Mouse (Mus musculus) thymus, adult 18-20 months (tissue): Measurements from ENCODE around the gene Spata13.

Experiments used
- DNase-seq, 2 experiments: peaks; one replicate each; pipeline ENCODE4 v3.0.0; 2022; ENCODE audit warnings: mixed read lengths in 2 of 2

The Spata13 gene

DNA sequence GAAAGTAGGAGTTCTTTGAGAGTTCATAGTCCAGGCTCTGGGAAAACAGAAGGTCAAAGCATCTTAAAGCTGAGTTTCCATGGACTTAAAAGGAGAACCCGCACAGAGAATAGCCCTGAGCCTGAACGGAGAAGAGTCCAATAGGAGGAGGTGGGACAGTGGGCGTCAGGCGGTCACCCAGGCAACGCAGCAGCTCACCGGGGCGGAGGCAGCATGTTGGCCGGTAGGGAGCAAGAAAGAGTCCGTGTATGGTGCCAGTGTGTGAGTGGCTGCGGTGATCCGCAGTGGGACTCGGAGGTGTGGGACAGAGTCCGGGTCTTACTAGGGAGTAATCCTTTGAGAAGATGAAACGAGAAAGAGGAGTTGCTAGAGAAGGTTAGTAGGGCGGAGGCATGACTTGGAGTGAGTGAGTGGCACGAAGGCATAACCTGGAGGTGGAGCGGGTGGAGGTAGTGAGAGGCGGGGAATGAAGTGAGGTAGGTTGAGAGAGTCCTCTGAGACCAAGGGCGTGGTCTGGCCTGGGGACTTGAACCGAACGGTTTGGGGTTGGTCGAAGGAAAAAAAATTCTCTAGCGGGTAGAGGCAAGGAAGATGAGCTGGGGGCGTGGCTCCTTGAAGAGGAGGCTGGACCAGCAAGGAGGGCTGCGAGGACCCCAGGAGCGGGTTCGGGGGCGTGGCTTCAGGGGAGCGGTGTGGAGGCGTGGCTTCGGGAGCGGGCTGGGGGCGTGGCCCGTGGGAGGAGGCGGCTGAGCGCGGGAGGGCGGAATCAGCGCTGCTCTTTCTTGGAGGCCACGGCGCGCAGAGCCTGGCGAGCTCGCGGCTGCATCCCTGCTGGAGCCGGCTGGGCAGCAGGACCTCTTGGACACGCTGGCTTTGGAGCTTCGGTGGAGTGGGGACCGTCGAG is at the start of gene Spata13:
Gene Spata13, plus strand, starts transcription at position 41 of the 904 bp plus-strand sequence.
- peak; percentile 72 to 81 for DNase-seq

- DNase-seq = no peak
These were observed 46.9 kb upstream of the Spata13 start for GRCm38 (mm10) chr14:60586687-60587453.

- no peak for DNase-seq
These were observed 44.8 kb upstream of the Spata13 start for GRCm38 (mm10) chr14:60589001-60589400.

DNA sequence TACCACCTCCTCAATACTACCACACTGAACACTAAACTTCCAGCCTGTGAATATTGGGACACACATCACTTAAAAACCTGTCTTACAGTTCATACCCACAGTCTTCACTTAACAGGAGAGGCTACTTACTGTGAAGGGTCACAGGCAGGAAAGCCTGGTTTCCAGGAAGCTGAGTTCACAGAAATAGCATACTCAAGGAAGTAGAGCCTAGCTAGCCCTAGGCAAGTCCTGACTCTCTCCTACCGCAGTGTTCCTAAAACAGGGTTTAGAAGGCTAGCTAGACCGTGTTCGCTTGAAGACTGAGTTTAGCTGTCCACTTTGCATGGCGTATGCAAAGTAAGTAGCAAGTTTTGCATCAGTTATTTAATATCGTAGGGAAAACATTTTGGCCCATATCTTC is 41.5 kb upstream of the Spata13 start:
- no peak for DNase-seq

DNA sequence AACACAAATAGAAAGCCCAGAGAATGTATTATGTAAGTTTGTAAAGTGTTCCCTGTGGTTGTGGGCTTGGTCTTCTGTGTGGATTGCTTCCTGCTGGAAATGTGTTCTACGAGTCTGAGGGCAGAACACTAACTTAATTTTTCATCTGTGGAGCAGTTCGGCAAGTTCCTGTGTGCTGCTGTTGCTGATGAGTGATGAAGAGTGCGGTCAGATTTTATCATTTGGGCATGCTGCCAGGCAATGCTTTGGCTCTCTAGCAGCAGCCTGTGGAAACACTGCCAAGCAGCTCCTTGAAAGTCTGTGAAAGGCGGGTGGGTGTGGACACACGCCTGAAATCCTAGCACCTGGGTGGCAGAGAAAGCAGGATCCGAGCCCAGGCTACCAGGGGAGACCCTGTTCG is 41.0 kb upstream of the Spata13 start:
- DNase-seq = no peak

DNA sequence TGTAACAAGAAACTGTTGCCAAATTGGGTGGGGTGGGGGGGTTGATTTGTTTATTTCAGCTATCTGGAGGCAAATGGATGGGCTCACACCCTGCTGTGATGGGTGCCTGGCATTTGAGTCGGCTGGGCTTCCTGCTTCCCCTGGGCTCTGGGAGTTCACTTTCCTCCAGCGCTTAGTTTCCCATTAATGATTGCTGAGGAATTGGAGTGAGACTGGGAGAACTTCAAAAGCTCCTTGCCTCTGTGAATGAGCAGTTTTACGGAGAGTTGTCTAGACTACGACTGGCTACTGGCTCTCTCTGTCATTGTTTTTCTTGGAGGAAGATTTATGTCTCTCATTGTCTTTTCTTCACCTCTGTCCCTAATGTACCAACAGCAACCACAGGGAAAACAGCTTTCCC is 36.2 kb upstream of the Spata13 start:
- no peak for DNase-seq

DNA sequence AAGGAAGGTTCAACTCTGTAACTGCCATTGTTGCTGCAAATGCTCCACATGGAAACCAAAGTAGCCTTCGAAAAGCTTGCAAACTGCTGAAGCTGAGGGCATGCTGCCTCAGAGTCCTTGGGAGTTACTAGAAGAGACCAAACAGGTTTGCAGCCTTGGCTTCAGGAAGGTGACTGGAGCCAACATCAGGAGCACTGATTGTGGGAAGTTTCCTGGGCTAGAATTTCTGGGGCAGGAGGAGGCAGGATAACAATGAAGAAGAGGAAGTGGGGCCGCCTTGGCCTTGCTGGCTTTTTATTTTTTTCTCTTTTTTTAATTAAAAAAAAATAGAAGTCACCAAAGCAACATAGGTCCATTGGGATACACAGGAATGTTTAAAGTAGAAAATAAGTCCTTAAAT is 34.8 kb upstream of the Spata13 start:
- no peak for DNase-seq

GRCm38 (mm10) chr14:60605564-60605963 is 28.2 kb upstream of the Spata13 start:
- no peak for DNase-seq

DNA sequence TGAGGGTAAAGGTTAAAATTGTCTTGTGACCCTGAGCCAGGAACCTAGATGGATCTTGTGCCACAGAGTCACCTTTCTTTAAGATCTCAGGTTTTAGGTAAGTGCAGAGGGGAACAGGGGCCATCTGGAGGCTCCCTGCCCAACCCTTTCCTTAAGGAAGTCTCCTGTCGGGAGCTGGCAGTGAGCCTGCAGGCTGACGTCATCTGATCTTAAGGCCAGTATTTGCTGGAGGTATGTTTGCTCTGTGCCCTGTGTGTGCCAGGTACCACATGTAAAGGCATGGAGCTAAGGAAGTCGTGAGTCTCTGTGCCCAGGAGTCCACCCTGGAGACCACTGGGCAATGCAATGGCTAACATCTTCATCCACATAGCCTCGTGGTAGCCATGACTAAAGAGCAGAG is 27.6 kb upstream of the Spata13 start:
- no peak for DNase-seq

DNA sequence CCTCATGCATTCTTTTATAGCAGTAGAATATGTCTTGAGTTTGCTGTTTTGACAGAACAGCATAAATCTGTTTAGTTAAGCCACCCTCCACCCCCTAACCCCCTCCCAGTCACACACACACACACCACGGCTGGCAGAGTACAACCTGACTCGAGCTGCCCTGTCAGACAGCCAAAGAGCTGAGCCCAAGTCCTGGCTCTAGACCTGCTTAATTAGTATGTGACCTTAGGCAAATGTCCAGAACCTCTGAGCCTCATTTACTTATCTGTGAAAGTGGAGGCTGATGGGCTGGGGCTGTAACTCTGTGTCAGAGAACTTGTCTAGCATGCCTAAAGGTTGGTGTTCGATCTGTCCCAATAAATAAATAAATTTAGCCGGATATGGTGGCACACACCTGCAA is 26.1 kb upstream of the Spata13 start:
- no peak for DNase-seq

DNA sequence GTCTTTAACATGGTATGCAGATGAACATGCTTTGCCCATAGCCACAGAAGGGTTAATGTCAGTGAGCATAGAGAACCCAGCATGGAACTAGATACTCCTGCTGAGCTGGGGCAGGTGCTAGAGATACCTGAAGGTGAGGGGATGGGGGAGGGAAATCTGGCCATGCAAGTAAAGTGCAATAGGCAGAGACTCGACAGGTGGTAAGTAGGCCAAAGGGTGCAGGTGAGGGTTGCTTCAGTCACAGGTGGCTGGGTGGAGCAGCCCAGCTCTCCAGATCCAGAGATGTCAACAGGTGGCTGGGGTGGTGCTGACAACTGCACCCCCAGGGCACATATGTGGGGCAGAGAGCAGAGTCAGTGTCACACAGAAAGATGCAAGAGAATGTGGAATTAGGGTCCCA is 24.6 kb upstream of the Spata13 start:
- DNase-seq = no peak

DNA sequence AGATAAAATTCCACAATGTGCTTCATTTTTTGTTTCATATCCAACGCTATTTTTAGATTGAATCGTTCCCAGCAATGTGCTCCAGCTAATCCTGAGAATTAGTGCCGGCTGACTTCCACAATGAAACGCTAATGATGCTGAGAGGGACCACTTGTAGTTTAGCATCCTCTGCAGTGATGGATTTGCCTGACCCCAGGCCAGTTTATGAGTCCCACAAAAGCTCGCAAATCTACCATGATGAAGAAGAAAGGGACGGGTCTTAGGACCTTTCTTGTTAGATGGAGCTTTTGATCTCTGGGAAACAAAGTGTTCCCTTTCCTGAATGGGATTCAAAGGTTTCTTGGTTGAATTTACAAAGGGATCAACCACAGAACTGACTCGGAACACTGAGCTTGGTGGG is 21.1 kb upstream of the Spata13 start:
- no peak for DNase-seq

DNA sequence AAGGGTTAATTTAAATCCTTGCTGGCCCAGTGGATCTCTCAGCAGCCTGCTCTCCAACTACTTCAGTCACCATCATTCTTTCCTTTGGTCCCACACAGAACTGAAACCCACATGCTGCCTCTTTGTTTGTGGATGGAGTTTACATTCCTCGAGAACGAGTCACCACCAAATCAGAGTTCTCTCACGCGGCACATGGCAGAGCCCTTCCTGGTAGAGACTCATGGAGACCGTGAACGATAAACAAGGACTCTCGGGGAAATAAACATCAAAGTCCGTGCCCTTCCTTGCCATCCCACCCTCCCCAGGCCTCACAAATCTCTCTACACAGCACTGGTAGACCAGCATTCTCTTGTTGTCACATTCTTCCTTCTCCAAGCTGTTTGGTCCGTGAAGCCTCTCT is 12.7 kb upstream of the Spata13 start:
- no peak for DNase-seq

GRCm38 (mm10) chr14:60625486-60625885 is 8.3 kb upstream of the Spata13 start:
- DNase-seq = no peak

DNA sequence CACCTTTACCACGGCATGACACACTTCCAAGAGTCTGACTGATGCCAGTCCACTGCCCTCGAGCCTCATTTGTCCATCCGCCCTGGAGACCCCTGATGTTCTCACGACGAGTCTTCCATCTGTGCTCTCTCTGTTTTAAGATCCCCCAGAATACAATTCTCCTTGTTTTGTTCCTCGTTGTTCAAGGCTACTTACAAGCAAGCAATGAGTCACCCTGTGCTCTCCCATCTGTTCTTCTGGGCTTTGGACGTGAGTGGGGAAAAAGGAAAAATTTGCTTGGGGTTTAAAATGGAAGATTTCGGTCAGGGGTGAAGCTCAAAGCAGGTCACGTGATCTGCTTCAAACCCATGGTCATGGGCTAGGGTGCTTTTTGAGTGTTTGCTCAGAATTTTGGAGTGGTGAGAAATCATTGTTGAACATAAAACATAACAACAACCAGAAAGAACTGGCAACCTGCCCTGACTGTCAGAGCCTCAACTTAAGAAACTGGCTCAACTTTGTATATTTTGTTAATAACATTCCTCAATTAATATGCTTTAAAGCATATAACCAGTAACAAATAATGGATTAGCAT is 3.8 kb upstream of the Spata13 start:
- DNase-seq = no peak

DNA sequence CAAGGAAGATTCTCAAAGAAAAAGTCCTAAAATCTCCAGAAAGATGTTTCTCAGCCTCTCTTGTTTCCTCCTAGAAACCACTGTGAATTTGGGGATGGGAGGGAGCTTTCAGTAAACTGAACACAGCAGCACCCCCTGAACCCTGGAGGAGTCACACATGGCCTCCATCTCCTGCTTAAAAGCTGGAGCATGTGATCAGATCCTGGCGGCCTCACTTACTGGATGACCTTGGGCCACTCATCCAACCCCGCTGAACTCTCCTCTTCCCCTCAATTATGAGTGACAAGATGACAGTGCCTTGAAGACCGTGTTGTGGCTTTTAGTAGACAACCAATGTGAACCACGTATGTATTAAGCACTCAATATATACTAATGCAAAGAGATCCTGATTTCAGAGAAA is 2.8 kb upstream of the Spata13 start:
- no peak for DNase-seq

DNA sequence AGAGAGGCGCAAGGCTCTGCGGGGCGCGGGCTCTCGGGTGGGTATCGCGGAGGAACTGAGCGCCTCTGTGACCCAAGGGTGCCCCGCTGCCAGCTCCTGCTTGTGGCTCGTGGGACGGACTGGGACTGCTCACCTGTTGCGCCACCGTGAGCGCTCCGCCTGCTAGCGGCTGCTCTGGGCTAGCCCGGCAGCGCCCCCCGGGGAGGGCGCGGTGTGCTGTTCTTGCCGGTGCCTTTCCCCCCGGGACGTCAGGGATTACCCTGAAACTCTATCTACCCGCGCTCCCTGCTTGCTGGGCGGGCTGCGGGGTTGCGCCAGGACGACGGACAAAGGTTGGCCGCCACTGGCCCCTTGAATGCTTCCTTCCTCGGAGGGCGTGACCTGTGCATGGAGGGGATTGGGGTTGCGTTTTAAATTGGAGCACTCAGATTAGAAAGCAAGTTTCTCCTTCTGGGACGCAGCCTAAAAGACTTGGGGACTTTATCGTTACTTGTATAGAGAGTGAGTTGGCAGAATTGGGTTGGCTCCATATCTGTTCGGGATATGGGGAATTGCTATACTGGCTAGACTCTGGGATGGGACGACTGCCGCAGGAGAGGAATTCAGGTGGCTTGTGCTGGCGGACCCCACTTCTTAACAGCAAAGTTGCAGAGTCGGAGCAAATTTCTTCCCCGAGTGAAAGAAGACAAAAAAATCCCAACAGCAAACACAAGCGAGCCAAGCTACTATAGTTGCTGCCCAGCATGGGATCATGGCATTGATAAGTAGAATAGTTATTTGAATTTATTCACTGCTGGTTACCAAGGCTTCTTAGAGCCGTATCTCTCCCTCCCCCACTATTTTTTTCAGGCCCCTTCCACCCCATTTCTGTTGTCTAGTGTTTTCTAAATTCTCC is 1.3 kb downstream of the Spata13 start:
- no peak for DNase-seq

- DNase-seq = no peak
These were observed 2.3 kb downstream of the Spata13 start for GRCm38 (mm10) chr14:60635911-60636607.

DNA sequence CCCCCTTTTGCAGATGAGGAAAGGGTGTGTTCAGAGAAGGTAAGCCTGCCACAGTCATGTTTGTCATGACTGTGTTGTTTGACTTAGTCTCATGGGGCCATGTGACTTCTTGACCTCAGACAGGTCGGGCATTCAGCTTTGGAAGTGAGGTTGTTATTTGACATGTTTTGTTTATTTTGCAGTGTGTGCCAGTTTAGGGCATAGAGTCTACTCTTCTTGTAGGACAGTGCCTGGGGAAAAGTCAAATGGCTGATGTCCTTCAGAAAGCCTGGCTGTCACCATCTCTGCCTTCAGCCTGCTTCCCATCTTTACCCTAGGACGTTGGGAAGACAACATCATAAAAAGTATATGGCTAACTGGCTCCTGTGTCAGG is 2.8 kb downstream of the Spata13 start:
- no peak for DNase-seq

GRCm38 (mm10) chr14:60636996-60637395 is 3.2 kb downstream of the Spata13 start:
- no peak for DNase-seq

GRCm38 (mm10) chr14:60638159-60638558 is 4.4 kb downstream of the Spata13 start:
- DNase-seq = no peak

GRCm38 (mm10) chr14:60639195-60639594 is 5.4 kb downstream of the Spata13 start:
- DNase-seq = no peak
